Mouse (Mus musculus) forebrain, embryonic 12.5 days (tissue): ENCODE measurements around the gene Pmis2. TPM values are rescaled to one million over a fixed set of nuclear protein-coding genes. Genes with fewer than 3 reads are reported as not detected.

Source experiments
- ATAC-seq: fragments of 200-750 bp; cut with Nextera tagmentation; 2 replicates; pipeline ENCODE4 v1.8.0; 2017; ENCODE audit warnings: moderate TSS enrichment; ENCODE audit not compliant: low FRiP score
- H3K27ac ChIP-seq: fragments of 300-500 bp; sonication (generic); 2 replicates; pipeline ENCODE4 v1.5.1; 2016; ENCODE audit warnings: mild to moderate bottlenecking
- H3K27me3 ChIP-seq: fragments of 300-500 bp; sonication (generic); 2 replicates; pipeline ENCODE4 v1.6.1; 2016; ENCODE audit warnings: mild to moderate bottlenecking
- H3K36me3 ChIP-seq: fragments of 300-500 bp; sonication (generic); replicated peaks from 2 replicates; pipeline ENCODE4 v1.6.1; 2016; ENCODE audit warnings: mild to moderate bottlenecking
- H3K4me1 ChIP-seq: fragments of 300-500 bp; sonication (generic); 2 replicates; pipeline ENCODE4 v1.6.1; 2016
- H3K4me2 ChIP-seq: fragments of 300-500 bp; sonication (generic); 2 replicates; pipeline ENCODE4 v1.6.1; 2016; ENCODE audit warnings: mild to moderate bottlenecking, moderate library complexity
- H3K4me3 ChIP-seq: fragments of 300-500 bp; sonication (generic); replicated peaks from 2 replicates; pipeline ENCODE4 v1.5.1; 2016; ENCODE audit warnings: mild to moderate bottlenecking
- H3K9ac ChIP-seq: fragments of 300-500 bp; sonication (generic); 2 replicates; pipeline ENCODE4 v1.6.1; 2016; ENCODE audit warnings: mild to moderate bottlenecking
- H3K9me3 ChIP-seq: fragments of 300-500 bp; sonication (generic); 2 replicates; pipeline ENCODE4 v1.6.1; 2016
- WGBS: fragments of 180-500 bp; shearing (Covaris S2); methylation state at CpG from one replicate; pipeline ENCODE4 v1.1.7; 2016; 5-methylcytosine and 5-hydroxymethylcytosine counted together
- polyA plus RNA-seq: library from polyadenylated mRNA; unstranded; fragments of >200 nt; fragmentation: Nextera tagmentation; extraction: Ambion mirVana; gene quantifications from 2 replicates; pipeline ENCODE4 v1.2.1, GENCODE M21; 2016

The Pmis2 gene
- polyA plus RNA-seq, 1 experiment from 2014 or later, result not detected

DNA sequence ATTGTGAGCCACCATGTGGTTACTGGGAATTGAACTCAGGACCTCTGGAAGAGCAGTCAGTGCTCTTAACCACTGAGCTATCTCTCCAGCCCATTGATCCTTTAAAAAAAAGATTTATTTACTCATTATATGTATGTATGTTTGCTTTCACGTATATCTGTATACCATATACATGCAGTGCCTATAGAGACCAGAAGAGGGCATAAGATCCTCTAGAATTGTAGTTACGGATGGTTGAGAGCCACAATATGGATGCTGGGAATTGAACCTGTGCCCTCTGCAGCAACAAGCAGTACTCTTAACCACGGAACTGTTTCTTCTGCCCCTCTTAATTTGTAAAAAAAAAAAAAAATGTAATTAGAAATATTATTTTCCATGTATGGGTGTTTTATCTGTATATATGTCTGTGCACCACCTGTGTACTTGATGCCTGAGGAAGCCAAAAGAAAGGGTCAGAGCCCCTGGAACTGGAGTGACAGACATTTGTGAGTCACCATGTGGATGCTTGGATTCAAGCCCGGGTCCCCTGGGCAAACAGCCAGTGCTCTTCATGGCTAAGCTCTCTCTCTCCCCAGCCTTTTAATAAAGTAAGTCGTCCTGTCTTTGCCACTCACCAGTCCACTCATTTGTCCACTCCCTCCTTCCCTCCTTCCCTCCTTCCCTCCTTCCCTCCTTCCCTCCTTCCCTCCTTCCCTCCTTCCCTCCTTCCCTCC lies 7.0 kb upstream of the Pmis2 start:
- Histone ChIP-seq H3K27ac (no peak overlapping the region), H3K9ac (no peak overlapping the region), H3K27me3 (peaks cover 3% of the 10 kb centered on the region; the same call in 1 of the 2 replicates), H3K36me3 (no peaks in the 10 kb centered on the region), H3K9me3 (no peaks in the 10 kb centered on the region), H3K4me1 (no peaks in the 10 kb centered on the region), H3K4me2 (no peak overlapping the region), H3K4me3 (no peak overlapping the region)
- no peak for ATAC-seq
- WGBS, result 68% methylated on average over 5 of the region's 5 CpGs

DNA sequence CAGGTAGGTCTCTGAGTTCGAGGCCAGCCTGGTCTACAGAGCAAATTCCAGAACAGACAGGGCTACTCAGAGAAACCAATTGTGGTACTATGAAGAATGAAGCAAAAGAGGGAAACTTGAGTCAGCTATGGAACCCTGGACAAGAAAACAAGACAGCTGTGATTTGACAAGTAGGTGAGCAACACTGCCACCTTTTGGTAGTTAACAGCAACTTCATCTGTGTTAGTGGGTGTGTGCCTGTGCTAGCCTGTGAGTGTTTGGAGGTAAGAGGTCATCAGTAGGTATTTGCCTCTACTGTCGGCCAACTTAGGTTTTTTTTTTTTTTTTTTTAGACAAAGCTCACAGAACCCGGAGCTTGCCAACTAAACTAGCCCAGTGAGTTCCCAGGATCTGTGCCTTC lies 2.2 kb downstream of the Pmis2 start:
- H3K9ac ChIP-seq, result no peak overlapping the region
- WGBS, result 45% methylated on average over 3 of the region's 3 CpGs
- no peak overlapping the region for H3K4me3 ChIP-seq
- H3K27ac ChIP-seq, result no peak overlapping the region
- H3K27me3 ChIP-seq, result no peaks in the 10 kb centered on the region
- H3K9me3 ChIP-seq, result no peaks in the 10 kb centered on the region
- H3K36me3 ChIP-seq, result no peaks in the 10 kb centered on the region
- H3K4me2 ChIP-seq, result no peak overlapping the region
- H3K4me1 ChIP-seq, result peaks cover 10% of the 10 kb centered on the region
- ATAC-seq, result no peak

DNA sequence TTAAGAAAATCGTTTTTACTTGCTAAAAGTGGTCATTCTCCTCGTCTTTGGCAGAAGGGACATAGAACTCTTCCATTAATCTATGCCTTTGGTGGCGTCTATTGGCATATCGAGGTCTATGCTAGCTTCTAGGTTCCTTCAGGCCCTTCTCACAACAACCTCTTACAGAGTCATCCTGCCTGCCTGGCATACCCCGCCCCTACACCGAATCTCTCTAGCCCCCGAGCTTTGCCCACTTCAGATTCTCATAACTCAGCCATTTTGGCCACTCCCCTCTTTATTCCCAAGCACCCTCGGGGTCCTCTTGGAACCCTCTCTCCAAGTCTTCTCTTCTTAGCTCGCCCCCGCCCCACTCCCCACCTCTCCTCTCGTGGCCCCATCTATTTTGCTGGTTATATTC lies 6.1 kb downstream of the Pmis2 start:
- H3K9me3 ChIP-seq, result no peaks in the 10 kb centered on the region
- H3K27ac ChIP-seq, result no peak overlapping the region
- ATAC-seq, result peak; percentile 57
- peaks cover 11% of the 10 kb centered on the region for H3K4me1 ChIP-seq
- H3K9ac ChIP-seq, result peak overlapping the region; percentile 71
- H3K36me3 ChIP-seq, result peaks cover 20% of the 10 kb centered on the region
- WGBS, result 4% methylated on average over 11 of the region's 11 CpGs
- H3K4me3 ChIP-seq, result peak overlapping the region; percentile 68
- H3K4me2 ChIP-seq, result peak overlapping the region; percentile 74
- no peaks in the 10 kb centered on the region for H3K27me3 ChIP-seq

DNA sequence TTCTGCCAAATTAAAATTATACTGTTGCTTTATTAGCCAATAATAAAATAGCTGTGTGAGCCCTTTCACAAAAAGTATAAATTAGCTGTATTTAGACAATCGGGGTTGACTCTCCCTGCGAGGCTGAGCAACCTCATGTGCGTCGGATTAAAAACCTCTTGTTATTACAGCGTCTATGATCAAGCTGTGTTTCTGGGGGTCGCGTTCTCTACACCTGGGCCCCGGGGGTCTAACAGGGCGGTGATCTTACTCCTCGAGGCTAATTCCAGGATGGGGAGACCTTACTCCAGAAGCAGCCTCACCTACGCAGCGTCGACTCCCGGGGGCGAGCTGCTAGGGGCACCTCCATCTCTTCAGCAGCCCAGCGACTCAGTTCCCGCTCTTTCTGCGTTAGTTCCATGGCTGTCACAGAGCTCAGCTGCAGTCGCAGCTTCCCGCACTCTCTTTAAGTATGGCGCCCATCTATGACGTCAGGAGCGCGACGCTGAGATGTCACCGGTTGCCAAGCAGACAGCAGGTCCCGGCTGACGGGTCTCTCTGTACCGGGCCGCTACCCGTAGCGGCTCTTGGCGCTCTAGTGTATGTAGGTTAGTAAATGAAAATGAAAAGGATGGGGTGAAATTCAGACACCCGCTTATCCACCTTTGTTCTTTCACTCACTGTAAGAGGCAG lies 6.7 kb downstream of the Pmis2 start, which contains the start of gene Haus5:
Gene Haus5 (minus strand): TSS at position 466 of the 672 bp plus-strand sequence.
- under 1% methylated on average over 34 of the region's 34 CpGs for WGBS
- Histone ChIP-seq H3K4me3 (peak within 1 kb of the TSS; percentile 68), H3K9me3 (no peaks in the 10 kb centered on the region), H3K36me3 (peaks cover 26% of the 10 kb centered on the region), H3K4me2 (peak within 1 kb of the TSS; percentile 74), H3K4me1 (peaks cover 11% of the 10 kb centered on the region), H3K27ac (0 out of 2 replicates have a peak within 1 kb of the TSS, but pooled peaks have one; percentile 19), H3K27me3 (no peaks in the 10 kb centered on the region), H3K9ac (peak within 1 kb of the TSS; percentile 71)
- ATAC-seq, result peak; percentile 94

DNA sequence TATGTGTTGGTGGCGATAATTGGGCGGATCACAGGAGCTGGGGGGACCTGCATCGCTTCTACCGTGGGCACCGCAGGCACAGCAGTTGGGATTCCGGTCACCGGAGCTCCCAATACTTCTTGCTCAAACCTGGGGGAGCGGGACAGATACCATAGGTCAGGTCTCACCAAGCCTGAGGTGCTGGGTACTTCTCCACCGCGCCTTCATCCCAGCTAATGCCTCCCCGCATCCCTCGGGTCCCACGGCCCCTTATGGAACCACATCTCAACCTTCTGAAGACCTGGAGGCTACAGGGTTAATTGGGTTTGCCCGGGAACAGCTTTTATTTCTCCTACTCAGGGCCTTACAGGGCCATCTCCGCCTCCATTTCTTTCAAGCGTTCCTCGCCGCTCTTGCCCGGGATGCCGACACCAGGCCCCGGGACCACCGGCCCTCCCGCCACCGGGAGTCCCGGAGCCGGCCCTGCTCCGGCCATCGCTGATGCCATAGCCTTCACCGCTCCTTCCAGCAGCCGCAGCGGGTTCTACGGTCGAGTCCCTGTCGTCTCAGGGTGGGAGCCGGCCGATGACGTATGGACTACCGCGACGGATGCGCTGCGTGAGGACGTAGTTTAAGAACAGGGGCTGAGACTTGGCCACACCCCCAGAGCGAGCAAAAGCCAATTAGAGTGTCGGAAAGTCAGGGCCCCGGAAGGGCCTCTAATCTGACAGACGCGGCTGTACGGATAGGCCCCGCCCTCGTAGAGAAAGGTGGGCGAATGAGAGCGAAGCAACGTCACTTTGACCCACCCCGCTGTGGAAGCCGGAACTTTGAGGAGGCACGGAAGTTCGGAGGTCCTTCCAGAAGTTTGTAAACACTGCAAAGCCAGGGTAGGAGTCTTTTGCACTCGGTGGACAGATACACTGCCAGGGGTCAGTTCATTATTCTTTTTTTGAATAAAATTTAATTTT lies 21.5 kb downstream of the Pmis2 start, which contains the start of gene Rbm42:
Gene Rbm42 (minus strand): TSS at position 727 of the 950 bp plus-strand sequence.
- peak within 1 kb of the TSS; percentile 84 for H3K4me3 ChIP-seq
- H3K36me3 ChIP-seq, result peaks cover 60% of the 10 kb centered on the region
- H3K4me1 ChIP-seq, result peaks cover 19% of the 10 kb centered on the region
- no peaks in the 10 kb centered on the region for H3K27me3 ChIP-seq
- ATAC-seq, result peak; percentile 99
- 2% methylated on average over 59 of the region's 59 CpGs for WGBS
- H3K4me2 ChIP-seq, result peak within 1 kb of the TSS; percentile 97
- 0 out of 2 replicates have a peak within 1 kb of the TSS, but pooled peaks have one; percentile 38 for H3K27ac ChIP-seq
- peak within 1 kb of the TSS; percentile 90 for H3K9ac ChIP-seq
- no peaks in the 10 kb centered on the region for H3K9me3 ChIP-seq

DNA sequence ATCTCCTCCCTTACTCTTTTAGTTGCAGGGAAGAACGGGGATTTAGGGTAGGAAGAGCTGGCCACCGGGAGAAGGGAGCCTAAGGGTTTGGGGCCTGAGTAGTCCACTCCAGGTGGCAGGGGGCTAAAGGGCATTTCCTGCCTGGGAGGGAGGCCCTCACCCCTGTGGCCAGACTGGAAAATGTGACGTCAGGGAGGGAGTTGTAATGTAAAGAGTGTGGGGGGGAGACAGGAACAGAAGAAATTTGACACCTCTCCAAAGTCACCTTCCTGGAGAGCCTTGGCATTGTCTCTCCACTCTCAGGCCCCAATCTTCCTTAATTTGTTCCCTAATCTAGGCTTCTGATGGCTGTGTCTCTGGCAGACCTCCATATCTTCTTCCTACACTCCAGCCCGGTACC lies 32.3 kb downstream of the Pmis2 start:
- no peak overlapping the region for H3K4me3 ChIP-seq
- H3K27me3 ChIP-seq, result peaks cover 42% of the 10 kb centered on the region
- peaks cover 43% of the 10 kb centered on the region for H3K36me3 ChIP-seq
- ATAC-seq, result no peak
- H3K4me1 ChIP-seq, result peaks cover 9% of the 10 kb centered on the region; the same call in 1 of the 2 replicates
- 22% methylated on average over 4 of the region's 4 CpGs for WGBS
- no peak overlapping the region for H3K27ac ChIP-seq
- H3K4me2 ChIP-seq, result no peak overlapping the region
- H3K9ac ChIP-seq, result no peak overlapping the region
- H3K9me3 ChIP-seq, result no peaks in the 10 kb centered on the region

DNA sequence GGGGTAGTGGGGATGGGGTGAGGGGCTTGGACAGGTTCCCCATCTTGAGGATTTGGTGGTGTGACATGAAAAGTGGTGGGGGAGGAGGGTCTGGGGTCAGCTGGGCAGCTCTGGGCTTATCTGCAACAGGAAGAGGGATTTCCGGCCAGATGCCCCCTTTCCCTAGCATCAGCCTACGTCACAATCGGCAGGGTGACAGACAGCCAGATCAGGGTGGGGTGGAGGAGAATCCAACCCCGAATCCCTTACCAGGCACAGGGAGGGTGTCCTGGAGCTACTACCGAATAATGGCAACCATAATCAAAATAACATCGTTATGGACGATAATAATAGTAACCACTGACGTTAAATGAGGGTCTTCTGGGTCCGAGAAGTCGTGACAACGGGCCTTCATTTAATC lies 35.0 kb downstream of the Pmis2 start:
- no peaks in the 10 kb centered on the region for H3K9me3 ChIP-seq
- peaks cover 10% of the 10 kb centered on the region; the same call in 1 of the 2 replicates for H3K4me1 ChIP-seq
- H3K9ac ChIP-seq, result no peak overlapping the region
- WGBS, result 36% methylated on average over 11 of the region's 11 CpGs
- H3K27ac ChIP-seq, result no peak overlapping the region
- H3K27me3 ChIP-seq, result peaks cover 68% of the 10 kb centered on the region
- H3K4me2 ChIP-seq, result no peak overlapping the region
- no peak for ATAC-seq
- H3K4me3 ChIP-seq, result no peak overlapping the region
- peaks cover 16% of the 10 kb centered on the region for H3K36me3 ChIP-seq

DNA sequence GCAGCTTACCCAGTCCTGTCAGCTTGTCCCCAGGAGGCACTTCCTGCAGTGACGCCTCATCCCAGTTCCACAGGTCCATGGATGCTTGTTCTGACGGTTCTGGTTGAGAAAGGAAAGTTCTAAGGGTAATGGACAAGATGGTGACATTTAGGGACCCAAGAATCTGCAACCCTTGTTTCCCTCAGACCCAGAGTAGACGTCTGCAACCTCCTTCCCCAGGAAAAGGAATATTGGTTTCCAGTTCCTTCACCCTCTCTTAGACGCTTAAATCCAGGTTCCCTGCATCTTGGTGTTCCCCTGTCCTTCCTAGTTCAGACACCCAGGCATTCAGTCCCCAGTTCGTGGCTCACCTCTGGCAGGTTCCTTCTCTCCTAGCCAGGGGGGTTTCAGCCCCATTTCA lies 35.7 kb downstream of the Pmis2 start, which contains the start of gene Etv2:
Gene Etv2 (minus strand): TSS at position 101 of the 400 bp plus-strand sequence.
- ATAC-seq, result no peak
- WGBS, result 5% methylated on average over 5 of the region's 5 CpGs
- Histone ChIP-seq H3K9ac (peak within 1 kb of the TSS; percentile 3; the same call in 1 of the 2 replicates), H3K4me1 (peaks cover 10% of the 10 kb centered on the region; the same call in 1 of the 2 replicates), H3K9me3 (no peaks in the 10 kb centered on the region), H3K27ac (no peak within 1 kb of the TSS), H3K4me3 (peak within 1 kb of the TSS; percentile 10; the same call in 1 of the 2 replicates), H3K27me3 (peaks cover 75% of the 10 kb centered on the region), H3K36me3 (peaks cover 10% of the 10 kb centered on the region), H3K4me2 (peak within 1 kb of the TSS; percentile 36)

DNA sequence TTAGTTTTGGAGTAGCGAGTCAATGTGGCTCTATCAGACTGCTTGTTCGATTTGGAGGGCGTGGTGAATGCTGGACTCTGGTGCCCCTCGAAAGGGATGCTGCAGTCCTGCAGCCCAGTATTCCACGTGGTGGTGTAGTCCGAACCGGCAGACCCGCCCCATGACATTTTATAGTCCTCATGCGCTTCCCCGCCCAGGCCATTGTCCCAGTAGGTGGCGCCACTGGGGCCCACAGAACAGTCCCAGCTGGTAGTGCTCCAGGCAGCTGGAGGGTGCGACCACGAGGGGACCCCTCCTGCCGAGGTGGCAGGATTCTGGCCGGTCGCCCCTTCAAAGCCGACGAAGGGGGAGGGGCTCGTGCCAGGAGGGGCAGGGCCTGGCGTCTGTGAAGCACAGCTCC lies 36.8 kb downstream of the Pmis2 start:
- H3K27ac ChIP-seq, result no peak overlapping the region
- peak; percentile 61; the same call in 1 of the 2 replicates for ATAC-seq
- H3K36me3 ChIP-seq, result no peaks in the 10 kb centered on the region
- peak overlapping the region; percentile 3; the same call in 1 of the 2 replicates for H3K9ac ChIP-seq
- peak overlapping the region; percentile 10; the same call in 1 of the 2 replicates for H3K4me3 ChIP-seq
- H3K4me2 ChIP-seq, result peak overlapping the region; percentile 36
- H3K27me3 ChIP-seq, result peaks cover 85% of the 10 kb centered on the region
- no peaks in the 10 kb centered on the region for H3K9me3 ChIP-seq
- H3K4me1 ChIP-seq, result peaks cover 10% of the 10 kb centered on the region; the same call in 1 of the 2 replicates
- WGBS, result under 1% methylated on average over 20 of the region's 20 CpGs

DNA sequence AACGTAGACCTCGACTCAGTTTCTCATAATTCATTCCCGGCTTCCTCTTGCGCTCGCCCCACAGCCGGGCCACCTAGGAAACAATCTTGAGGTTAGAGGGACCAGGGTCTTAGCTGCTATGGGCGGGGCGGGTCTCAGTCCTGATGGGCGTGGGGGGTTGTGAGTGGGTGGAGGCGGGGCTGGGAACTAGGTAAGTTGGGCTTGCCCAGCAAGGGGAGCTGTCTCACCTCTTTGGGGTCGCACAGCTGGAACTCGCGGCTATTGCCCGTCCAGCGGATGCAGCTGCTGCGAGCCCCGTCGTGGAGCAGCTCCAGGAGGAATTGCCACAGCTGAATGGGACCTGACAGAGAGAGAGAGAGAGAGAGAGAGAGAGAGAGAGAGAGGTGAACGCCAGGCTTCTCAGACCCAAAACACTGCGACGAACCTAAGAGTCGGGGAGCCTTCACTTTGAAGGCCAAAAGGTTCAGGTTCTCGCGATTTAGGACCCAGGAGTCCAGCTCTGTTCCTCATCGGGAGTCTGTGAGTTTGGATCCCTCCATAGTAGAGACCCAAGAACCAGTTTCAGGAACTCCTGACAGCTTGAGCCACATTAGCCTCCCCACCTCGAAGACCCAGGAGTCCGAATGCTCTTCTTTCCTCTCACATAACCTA lies 37.5 kb downstream of the Pmis2 start:
- Histone ChIP-seq H3K9ac (no peak overlapping the region), H3K4me3 (no peak overlapping the region), H3K4me1 (peaks cover 10% of the 10 kb centered on the region; the same call in 1 of the 2 replicates), H3K36me3 (no peaks in the 10 kb centered on the region), H3K27me3 (peaks cover 89% of the 10 kb centered on the region), H3K27ac (no peak overlapping the region), H3K4me2 (peak overlapping the region; percentile 36; the same call in 1 of the 2 replicates), H3K9me3 (no peaks in the 10 kb centered on the region)
- ATAC-seq, result no peak
- 8% methylated on average over 27 of the region's 27 CpGs for WGBS

DNA sequence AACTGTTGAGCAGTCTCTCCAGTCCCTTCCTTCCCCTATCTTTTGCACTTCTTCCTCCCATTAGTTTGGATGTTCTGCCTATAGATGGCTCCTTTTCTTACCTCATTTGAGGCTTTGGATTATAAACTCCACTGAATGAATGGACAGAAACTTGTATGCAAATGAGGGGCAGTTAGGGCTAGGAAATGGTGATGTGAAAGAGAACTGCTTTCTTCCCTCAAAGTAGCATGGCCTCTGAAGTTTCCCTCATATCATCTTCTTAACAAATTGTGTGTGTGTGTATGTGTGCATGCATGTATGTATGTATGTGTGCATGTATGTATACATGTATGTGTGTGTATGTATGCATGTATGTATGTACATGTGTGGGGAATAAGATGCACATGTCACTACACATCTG lies 42.4 kb downstream of the Pmis2 start:
- H3K36me3 ChIP-seq, result peaks cover 5% of the 10 kb centered on the region
- H3K27ac ChIP-seq, result no peak overlapping the region
- H3K4me2 ChIP-seq, result no peak overlapping the region
- H3K9ac ChIP-seq, result no peak overlapping the region
- ATAC-seq, result no peak
- no peaks in the 10 kb centered on the region for H3K9me3 ChIP-seq
- H3K4me3 ChIP-seq, result no peak overlapping the region
- H3K4me1 ChIP-seq, result peaks cover 13% of the 10 kb centered on the region
- H3K27me3 ChIP-seq, result peaks cover 51% of the 10 kb centered on the region
